Mouse (Mus musculus) hindbrain, embryonic 12.5 days (tissue): ENCODE measurements at regions not wholly inside any gene's neighbourhood (a gene's known extent, or its start where the extent isn't known, plus 50 kb on each side); places are given as distances from the start of the nearest gene placed in this dataset.
"Not testable (repeated sequence)": the region's sequence is repeated elsewhere in the genome, so short reads cannot be mapped to it uniquely, and the experiment has no call there.

Source experiments
- ATAC-seq: fragments of 200-750 bp; cut with Nextera tagmentation; 2 replicates; pipeline ENCODE4 v1.8.0; 2017; ENCODE audit warnings: moderate TSS enrichment; ENCODE audit not compliant: low FRiP score
- H3K27ac ChIP-seq: fragments of 300-500 bp; sonication (generic); 2 replicates; pipeline ENCODE4 v1.5.1; 2016; ENCODE audit warnings: mild to moderate bottlenecking
- H3K27me3 ChIP-seq: fragments of 300-500 bp; sonication (generic); 2 replicates; pipeline ENCODE4 v1.6.1; 2016; ENCODE audit warnings: mild to moderate bottlenecking
- H3K36me3 ChIP-seq: fragments of 300-500 bp; sonication (generic); 2 replicates; pipeline ENCODE4 v1.6.1; 2016; ENCODE audit warnings: mild to moderate bottlenecking
- H3K4me1 ChIP-seq: fragments of 300-500 bp; sonication (generic); 2 replicates; pipeline ENCODE4 v1.6.1; 2016
- H3K4me2 ChIP-seq: fragments of 300-500 bp; sonication (generic); replicated peaks from 2 replicates; pipeline ENCODE4 v1.6.1; 2016; ENCODE audit warnings: mild to moderate bottlenecking
- H3K4me3 ChIP-seq: fragments of 300-500 bp; sonication (generic); 2 replicates; pipeline ENCODE4 v1.5.1; 2016; ENCODE audit warnings: mild to moderate bottlenecking
- H3K9ac ChIP-seq: fragments of 300-500 bp; sonication (generic); 2 replicates; pipeline ENCODE4 v1.6.1; 2016; ENCODE audit warnings: mild to moderate bottlenecking, moderate library complexity
- H3K9me3 ChIP-seq: fragments of 300-500 bp; sonication (generic); replicated peaks from 2 replicates; pipeline ENCODE4 v1.6.1; 2016; ENCODE audit warnings: mild to moderate bottlenecking
- WGBS: fragments of 180-500 bp; shearing (Covaris S2); methylation state at CpG from one replicate; pipeline ENCODE4 v1.1.7; 2016; 5-methylcytosine and 5-hydroxymethylcytosine counted together

- no peaks in the 10 kb centered on the region for H3K4me1 ChIP-seq
- H3K27ac ChIP-seq = no peak overlapping the region
- no peak for ATAC-seq
- H3K27me3 ChIP-seq = no peaks in the 10 kb centered on the region
- H3K9ac ChIP-seq = no peak overlapping the region
- H3K9me3 ChIP-seq = no peaks in the 10 kb centered on the region
- no peaks in the 10 kb centered on the region for H3K36me3 ChIP-seq
- H3K4me2 ChIP-seq = no peak overlapping the region
- H3K4me3 ChIP-seq = no peak overlapping the region
- 81% methylated on average over 1 of the region's 1 CpGs for WGBS
Measured at GRCm38 (mm10) chr8:103690438-103690837, 411.0 kb upstream of the Cdh5 start.

GRCm38 (mm10) chr8:103693531-103693930, 407.9 kb upstream of the Cdh5 start:
- Histone ChIP-seq H3K36me3 (no peaks in the 10 kb centered on the region), H3K27me3 (no peaks in the 10 kb centered on the region), H3K4me3 (no peak overlapping the region), H3K4me2 (no peak overlapping the region), H3K9ac (no peak overlapping the region), H3K4me1 (no peaks in the 10 kb centered on the region), H3K27ac (no peak overlapping the region), H3K9me3 (no peaks in the 10 kb centered on the region)
- 95% methylated on average over 8 of the region's 8 CpGs for WGBS
- no peak for ATAC-seq

DNA sequence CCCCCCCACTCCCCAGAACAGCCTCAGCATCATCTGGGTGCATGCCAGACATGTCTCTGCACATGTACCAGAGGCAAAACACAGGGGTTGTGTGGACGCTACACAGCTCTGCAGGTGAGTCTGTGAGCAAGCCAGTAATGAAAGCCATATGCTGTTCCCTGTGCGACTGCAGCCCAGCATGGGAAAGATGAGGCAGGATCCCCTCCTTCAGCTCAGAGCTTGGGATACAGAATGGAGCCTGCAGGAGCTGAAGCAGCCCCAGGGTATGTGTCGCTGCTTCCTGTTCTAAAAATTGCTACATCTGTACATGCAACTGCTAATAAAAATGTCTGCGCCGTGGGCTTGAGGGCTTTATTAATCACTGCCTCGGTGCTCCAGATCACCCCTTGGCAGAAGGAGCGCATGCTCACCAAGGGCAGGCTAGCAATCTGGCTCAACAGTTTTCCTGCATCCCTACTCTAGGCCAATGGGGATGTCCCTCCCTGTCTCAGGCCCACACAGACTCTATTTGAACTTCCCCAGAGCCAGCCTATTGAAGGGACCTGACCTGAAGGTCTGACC, 407.0 kb upstream of the Cdh5 start:
- Histone ChIP-seq H3K4me2 (no peak overlapping the region), H3K9me3 (no peaks in the 10 kb centered on the region), H3K9ac (no peak overlapping the region), H3K36me3 (no peaks in the 10 kb centered on the region), H3K27ac (no peak overlapping the region), H3K4me1 (no peaks in the 10 kb centered on the region), H3K27me3 (no peaks in the 10 kb centered on the region), H3K4me3 (no peak overlapping the region)
- no peak for ATAC-seq
- 70% methylated on average over 7 of the region's 7 CpGs for whole genome bisulfite sequencing

DNA sequence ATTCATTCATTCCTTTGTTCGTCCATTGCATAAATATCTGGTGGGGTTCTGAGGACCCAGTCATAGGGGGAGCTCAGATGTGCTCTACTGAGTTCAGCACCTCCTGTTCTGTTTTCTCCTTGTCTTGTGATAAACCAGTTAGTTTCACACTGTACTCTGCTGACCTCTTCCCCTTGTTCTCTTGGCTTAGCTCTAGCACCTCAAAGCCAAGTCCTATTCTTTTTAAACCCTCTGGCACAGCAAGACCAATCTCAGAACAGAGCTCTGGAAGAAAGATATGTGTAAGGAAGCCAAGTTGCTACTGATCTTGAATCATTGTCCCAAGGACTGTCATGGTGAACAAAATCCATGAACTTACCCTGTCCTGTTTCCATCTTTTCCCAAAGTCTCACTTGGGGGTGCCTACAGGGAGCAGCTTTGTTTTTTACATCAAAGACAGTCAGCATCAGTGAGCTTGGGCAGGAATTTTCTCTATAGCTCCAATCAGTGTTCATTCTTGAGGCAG, 402.4 kb upstream of the Cdh5 start:
- H3K4me1 ChIP-seq = no peaks in the 10 kb centered on the region
- H3K36me3 ChIP-seq = no peaks in the 10 kb centered on the region
- no peak overlapping the region for H3K27ac ChIP-seq
- no peak overlapping the region for H3K9ac ChIP-seq
- no peak for ATAC-seq
- no peaks in the 10 kb centered on the region for H3K9me3 ChIP-seq
- no peak overlapping the region for H3K4me2 ChIP-seq
- H3K4me3 ChIP-seq = no peak overlapping the region
- no peaks in the 10 kb centered on the region for H3K27me3 ChIP-seq
- 86% methylated on average over 1 of the region's 1 CpGs for WGBS

DNA sequence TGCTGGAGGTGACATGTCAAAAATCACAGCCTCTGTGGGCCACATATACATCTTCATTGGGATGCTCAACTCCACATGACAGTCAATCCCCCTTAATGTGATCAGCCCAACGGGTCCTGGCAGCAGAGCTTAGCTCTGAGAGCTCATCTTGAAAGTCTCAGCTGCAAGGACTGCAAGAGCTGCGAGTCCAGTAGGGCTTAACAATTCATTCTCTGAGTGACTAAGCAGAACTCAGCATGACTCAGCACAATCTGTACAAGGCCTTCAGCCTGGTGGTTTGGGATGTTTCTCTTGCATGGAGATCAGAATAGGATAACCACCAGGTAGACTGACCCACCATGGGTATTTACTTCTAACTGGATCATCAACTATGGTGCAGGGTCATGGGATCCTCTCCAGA, 399.2 kb upstream of the Cdh5 start:
- peaks cover 4% of the 10 kb centered on the region; the same call in 1 of the 2 replicates for H3K9me3 ChIP-seq
- no peaks in the 10 kb centered on the region for H3K4me1 ChIP-seq
- H3K36me3 ChIP-seq = no peaks in the 10 kb centered on the region
- no peak for ATAC-seq
- H3K4me3 ChIP-seq = no peak overlapping the region
- no peak overlapping the region for H3K9ac ChIP-seq
- no peak overlapping the region for H3K27ac ChIP-seq
- WGBS = 83% methylated on average over 2 of the region's 2 CpGs
- no peak overlapping the region for H3K4me2 ChIP-seq
- no peaks in the 10 kb centered on the region for H3K27me3 ChIP-seq

DNA sequence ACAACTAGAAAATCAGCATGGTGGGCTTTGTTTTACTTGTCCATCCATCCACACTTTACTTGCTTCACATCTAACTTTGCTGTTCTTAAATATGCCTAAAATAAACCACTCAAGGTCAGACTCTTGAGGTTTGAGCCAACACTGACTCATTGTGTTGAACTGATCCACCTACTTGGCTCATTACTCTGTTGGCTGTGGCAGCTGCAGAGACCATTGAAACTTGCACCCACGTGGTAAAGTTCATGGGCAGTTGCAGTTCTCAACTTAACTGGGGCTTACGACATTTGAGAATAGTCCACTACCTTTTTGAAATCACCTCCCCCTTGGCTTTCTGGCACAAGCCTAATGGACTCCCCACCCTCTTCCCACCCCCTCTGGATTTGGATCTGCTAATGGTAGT, 395.3 kb upstream of the Cdh5 start:
- ATAC-seq = no peak
- Histone ChIP-seq H3K27me3 (no peaks in the 10 kb centered on the region), H3K27ac (no peak overlapping the region), H3K4me1 (no peaks in the 10 kb centered on the region), H3K9me3 (peaks cover 4% of the 10 kb centered on the region; the same call in 1 of the 2 replicates), H3K4me3 (no peak overlapping the region), H3K4me2 (no peak overlapping the region), H3K36me3 (no peaks in the 10 kb centered on the region), H3K9ac (no peak overlapping the region)
- 91% methylated on average over 2 of the region's 2 CpGs for WGBS

- H3K36me3 ChIP-seq, H3K4me3 ChIP-seq, H3K27me3 ChIP-seq, H3K4me1 ChIP-seq, H3K9ac ChIP-seq, H3K4me2 ChIP-seq, H3K27ac ChIP-seq, H3K9me3 ChIP-seq, ATAC-seq: not testable (repeated sequence)
- 89% methylated on average over 7 of the region's 7 CpGs for WGBS
Measured at GRCm38 (mm10) chr8:103710871-103711270, 390.6 kb upstream of the Cdh5 start.

GRCm38 (mm10) chr8:103717723-103718122, 383.7 kb upstream of the Cdh5 start:
- 84% methylated on average over 4 of the region's 4 CpGs for WGBS
- H3K27me3 ChIP-seq = no peaks in the 10 kb centered on the region
- no peak overlapping the region for H3K9ac ChIP-seq
- H3K27ac ChIP-seq = no peak overlapping the region
- H3K4me2 ChIP-seq = no peak overlapping the region
- H3K4me1 ChIP-seq = no peaks in the 10 kb centered on the region
- H3K36me3 ChIP-seq = no peaks in the 10 kb centered on the region
- no peak overlapping the region for H3K4me3 ChIP-seq
- no peak for ATAC-seq
- no peaks in the 10 kb centered on the region for H3K9me3 ChIP-seq

DNA sequence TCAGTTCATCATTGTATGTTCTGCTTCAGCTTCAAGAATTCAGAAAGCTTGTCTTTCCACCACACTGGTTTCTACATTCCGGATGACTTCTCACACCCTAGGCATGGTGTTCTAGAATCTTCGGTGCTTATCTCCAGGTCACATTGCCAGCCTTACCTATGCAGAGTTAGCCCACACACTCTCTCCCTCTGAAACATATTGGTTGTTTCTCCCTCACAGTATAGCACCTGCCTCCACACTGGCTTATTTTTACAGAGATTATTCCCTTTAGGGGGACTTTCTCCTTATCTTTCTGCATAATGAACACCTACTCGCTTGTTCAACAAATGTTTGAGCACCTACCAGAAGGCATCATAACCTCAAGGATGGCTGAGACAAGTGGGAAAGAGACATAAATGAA, 368.0 kb upstream of the Cdh5 start:
- ATAC-seq = no peak

DNA sequence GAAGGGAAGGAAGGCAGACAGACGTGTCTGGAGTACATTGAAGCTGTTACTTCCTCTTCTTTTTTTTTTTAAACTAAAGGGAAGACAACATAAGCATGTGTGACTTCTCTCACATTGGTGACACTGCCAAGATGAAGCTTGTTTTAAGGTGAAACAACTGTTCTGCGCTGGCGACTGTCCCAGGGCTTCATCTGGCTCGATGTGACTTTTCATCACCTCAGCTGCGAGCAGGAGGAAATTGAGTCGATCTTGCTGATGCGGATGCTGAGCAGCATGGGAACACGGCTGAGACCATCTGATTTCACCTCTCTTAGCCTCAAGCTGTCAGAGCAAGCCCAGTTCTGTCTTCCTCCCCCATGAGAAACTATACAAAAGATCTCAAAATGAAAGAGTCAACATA, 363.1 kb upstream of the Cdh5 start:
- WGBS = 67% methylated on average over 8 of the region's 8 CpGs
- H3K36me3 ChIP-seq = no peaks in the 10 kb centered on the region
- no peak overlapping the region for H3K4me2 ChIP-seq
- no peaks in the 10 kb centered on the region for H3K9me3 ChIP-seq
- no peak overlapping the region for H3K9ac ChIP-seq
- ATAC-seq = no peak
- peaks cover 3% of the 10 kb centered on the region; the same call in 1 of the 2 replicates for H3K4me1 ChIP-seq
- H3K27me3 ChIP-seq = no peaks in the 10 kb centered on the region
- H3K27ac ChIP-seq = no peak overlapping the region
- no peak overlapping the region for H3K4me3 ChIP-seq

More for the DNA sequence above, 368.0 kb upstream of the Cdh5 start:
- no peaks in the 10 kb centered on the region for H3K36me3 ChIP-seq
- H3K27me3 ChIP-seq = no peaks in the 10 kb centered on the region
- H3K4me3 ChIP-seq = no peak overlapping the region
- no peak overlapping the region for H3K4me2 ChIP-seq
- no peaks in the 10 kb centered on the region for H3K4me1 ChIP-seq
- 91% methylated on average over 3 of the region's 3 CpGs for WGBS
- no peak overlapping the region for H3K9ac ChIP-seq
- H3K27ac ChIP-seq = no peak overlapping the region
- no peaks in the 10 kb centered on the region for H3K9me3 ChIP-seq

DNA sequence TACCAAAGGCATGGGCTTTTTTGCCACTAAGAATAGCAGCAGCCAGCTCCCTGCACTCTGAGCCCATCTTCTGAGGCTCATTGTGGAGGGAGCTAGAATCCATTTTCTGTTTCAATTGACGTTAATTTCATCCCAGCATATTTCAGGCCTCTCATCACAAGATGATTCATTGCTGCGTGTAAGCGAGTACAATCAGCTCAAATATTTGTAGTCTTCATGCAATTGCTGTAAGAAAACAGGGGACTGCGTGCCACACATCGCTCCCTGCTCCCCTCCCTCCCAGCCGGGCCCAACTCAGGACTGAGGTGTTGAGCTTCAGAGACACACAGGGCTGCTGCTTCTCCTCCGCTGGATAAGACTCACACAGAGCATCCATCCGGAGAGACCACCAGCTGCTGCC, 360.0 kb upstream of the Cdh5 start:
- Histone ChIP-seq H3K36me3 (no peaks in the 10 kb centered on the region), H3K27me3 (no peaks in the 10 kb centered on the region), H3K9ac (no peak overlapping the region), H3K9me3 (no peaks in the 10 kb centered on the region), H3K4me3 (no peak overlapping the region), H3K4me1 (peaks cover 3% of the 10 kb centered on the region; the same call in 1 of the 2 replicates), H3K27ac (no peak overlapping the region), H3K4me2 (no peak overlapping the region)
- 74% methylated on average over 8 of the region's 8 CpGs for WGBS
- no peak for ATAC-seq

DNA sequence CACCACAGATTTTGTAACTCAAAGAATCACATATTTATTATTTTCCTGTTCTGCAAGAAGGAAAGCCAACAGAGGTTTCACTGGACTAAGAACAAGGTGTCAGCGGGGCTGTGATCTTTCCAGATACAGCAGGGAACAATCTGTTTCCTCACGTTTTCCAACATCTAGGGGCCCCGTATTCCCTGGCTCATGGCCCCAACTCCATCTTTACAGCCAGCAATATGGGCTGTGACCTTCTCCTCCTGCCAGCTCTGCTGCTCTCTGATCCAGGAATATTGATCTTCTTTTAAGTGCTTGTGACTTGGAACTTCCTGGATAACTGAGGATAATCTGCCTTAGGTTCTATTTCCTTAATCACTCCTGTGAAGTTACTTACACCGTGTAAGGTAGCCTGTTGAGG, 352.7 kb upstream of the Cdh5 start:
- Histone ChIP-seq H3K4me1 (peaks cover 7% of the 10 kb centered on the region), H3K27me3 (no peaks in the 10 kb centered on the region), H3K4me3 (no peak overlapping the region), H3K36me3 (no peaks in the 10 kb centered on the region), H3K9ac (no peak overlapping the region), H3K4me2 (no peak overlapping the region), H3K27ac (no peak overlapping the region), H3K9me3 (no peaks in the 10 kb centered on the region)
- ATAC-seq = no peak
- WGBS = 83% methylated on average over 4 of the region's 4 CpGs

DNA sequence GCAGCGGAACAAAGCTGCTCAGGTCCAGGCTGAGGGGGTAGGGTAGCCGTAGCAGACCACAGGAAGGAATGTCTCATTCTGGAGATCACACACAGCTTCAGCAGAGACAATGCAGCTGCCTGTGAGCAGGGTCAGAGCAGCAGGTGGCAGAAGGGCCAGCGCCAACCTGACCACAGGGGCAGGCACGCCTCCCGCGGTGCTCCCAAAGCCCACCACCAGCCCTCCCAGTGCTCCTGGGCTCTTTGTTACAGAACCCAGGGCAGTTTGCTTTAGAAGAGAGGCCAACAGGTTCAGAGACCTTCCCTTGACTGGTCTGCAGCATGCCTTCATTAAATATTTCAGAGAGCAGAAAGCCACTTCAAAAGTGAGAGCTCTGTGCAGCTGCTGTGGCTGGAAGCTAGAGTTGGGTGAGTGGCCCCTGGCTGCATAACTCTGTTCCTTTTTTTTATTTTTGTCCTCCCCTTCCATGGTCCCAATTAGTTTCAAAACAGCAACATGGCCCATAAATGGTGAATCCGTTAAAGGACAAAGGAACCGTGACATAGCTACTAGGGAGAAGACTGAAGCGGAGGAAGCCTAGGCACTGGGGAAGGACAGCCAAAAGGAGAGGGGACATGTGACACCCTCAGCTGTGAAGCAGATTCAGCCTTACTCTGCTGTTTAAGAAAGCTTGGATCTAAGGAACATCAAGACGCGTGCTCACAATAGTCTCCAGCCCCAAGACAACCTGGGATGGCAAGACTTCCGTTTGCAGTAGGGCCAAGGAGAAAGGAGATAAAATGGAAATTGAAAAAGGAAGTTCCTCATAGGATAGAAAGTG, 350.9 kb upstream of the Cdh5 start:
- Histone ChIP-seq H3K36me3 (no peaks in the 10 kb centered on the region), H3K27ac (no peak overlapping the region), H3K9ac (no peak overlapping the region), H3K27me3 (no peaks in the 10 kb centered on the region), H3K4me1 (peaks cover 7% of the 10 kb centered on the region), H3K4me3 (no peak overlapping the region), H3K9me3 (no peaks in the 10 kb centered on the region), H3K4me2 (no peak overlapping the region)
- WGBS = 32% methylated on average over 12 of the region's 12 CpGs
- no peak for ATAC-seq
